Mouse (Mus musculus): ENCODE data around the gene Carmil3.
A peak's percentile ranks its signal among the peaks of the same experiment; 100 is the strongest.

The Carmil3 gene

DNA sequence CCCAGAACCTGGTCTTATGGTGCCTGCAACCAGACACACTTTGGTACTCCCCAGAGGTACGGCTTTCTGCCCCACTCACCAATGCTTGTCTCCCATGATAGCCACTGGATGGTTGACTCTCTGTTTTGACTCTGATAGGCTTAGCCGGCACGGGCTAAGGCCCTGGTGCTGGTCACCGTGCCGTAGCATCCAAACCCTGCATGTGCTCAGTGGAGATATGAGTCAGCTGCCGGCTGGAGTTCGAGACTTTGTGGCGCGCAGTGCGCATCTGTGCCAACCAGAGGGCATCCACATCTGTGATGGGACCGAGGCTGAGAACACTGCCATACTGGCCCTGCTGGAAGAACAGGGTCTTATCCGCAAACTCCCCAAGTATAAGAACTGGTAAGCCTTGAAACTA is 51.8 kb downstream of the Carmil3 start:
- DNase-seq (ENCODE audit: low read depth, low spot score): no peak

DNA sequence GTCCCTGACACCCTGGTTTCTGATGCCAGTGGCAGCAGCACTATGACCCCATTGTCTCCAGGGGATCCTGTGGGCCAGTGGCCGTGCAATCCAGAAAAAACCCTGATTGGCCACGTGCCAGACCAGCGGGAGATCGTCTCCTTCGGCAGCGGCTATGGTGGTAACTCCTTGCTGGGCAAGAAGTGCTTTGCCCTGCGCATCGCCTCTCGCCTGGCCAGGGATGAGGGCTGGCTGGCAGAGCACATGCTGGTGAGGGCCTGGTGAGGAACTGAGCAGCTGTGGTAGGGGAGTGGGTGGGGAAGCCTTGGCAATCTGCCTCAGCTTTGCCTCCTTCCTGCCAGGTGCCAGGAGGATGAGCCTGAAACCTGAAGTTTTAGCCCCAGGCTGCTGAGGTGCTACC is 53.9 kb downstream of the Carmil3 start:
- DNase-seq (ENCODE audit: low read depth, low spot score): no peak

DNA sequence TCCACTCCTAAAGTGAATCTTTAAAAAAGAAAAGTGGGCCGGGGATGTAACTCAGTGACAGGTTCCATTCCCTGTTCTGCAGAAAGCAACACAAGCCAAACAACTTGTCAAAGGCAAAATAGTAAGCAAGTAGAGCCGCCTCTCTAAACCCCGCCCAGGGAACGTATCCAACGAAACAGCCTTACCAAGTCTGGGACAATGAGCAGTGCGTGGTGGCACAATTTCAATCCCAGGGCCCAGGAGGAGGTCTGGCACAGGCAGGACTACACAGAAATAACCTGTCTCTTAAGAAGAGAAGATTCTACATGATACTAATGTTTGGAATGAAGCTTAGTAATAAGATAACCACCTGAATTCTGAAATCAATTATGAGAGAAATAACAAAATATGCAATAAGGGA is 59.7 kb downstream of the Carmil3 start:
- DNase-seq (ENCODE audit: low read depth, low spot score): no peak

DNA sequence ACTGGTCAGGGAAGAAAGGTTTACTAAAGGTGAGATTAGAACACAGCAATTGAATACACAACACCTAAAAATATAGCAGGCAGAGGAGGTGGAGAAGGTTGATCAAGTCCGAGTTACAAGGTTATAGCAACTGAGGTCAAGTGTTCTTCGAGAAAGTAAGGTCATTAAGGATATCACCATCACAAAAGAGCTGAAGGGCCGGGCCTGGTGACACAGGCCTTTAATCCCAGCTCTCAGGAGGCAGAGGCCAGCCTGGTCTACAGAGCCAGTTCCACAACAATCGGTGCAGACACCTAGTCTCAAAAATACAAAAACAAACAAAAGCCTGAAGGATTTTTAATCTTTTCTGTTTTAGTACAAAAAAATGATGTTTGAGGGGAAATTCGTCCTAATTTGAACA is 60.9 kb downstream of the Carmil3 start:
- no peak for DNase-seq (ENCODE audit: low read depth, low spot score)

DNA sequence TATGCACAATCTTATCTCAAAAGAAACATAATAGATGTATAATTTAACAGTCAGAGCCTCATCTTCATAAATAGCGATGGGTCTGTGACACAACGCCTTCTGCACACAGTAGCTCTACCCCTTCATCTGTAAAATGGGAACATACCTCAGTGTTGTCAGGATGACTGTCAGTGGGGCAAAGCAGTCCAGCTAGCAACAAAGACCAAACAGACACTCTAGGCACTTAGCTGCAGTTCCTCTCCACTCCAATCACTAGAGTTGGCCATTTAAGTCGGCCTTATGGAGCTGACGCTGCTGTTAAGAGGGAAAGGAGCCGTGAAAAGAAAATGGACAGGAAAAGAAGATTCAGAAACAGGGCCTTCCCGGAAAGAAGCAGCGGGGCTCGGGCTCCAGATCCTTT is 61.3 kb downstream of the Carmil3 start:
- no peak for DNase-seq (ENCODE audit: low read depth, low spot score)

DNA sequence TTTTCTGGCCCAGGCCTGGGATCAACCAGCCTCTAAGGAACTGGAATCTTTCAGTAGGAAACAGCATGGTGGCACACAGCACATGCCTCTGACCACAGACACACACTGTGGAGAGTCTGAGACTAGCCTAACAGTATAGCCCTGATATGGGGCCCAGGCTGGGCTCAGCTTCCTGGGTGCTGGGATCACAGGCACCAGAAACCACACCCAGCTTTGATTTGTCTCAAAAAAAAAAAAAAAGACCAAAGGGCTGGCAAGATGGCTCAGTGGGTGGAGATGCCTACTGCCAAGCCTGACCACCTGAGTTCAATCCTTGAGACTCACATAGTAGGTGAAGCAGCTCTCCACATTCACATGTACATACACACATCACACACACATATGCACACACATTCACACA is 64.2 kb downstream of the Carmil3 start:
- DNase-seq (ENCODE audit: low read depth, low spot score): no peak

DNA sequence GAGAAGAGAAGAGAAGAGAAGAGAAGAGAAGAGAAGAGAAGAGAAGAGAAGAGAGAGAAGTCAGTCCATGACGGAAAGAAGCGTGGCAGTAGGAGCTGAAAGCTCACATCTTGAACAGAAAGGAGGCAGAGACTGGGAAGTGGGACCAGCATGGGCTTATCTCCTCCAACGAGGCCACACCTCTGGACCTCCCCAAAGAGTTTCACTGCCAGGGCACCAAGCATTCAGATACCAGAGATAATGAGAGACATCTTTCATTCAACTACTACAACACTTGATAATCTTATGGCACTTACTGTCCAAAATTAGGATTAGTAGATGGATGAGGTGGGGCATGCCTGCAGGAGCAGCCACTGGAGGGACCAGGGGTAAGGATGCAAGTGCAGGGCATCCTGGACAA is 65.3 kb downstream of the Carmil3 start:
- DNase-seq (ENCODE audit: low read depth, low spot score): no peak

DNA sequence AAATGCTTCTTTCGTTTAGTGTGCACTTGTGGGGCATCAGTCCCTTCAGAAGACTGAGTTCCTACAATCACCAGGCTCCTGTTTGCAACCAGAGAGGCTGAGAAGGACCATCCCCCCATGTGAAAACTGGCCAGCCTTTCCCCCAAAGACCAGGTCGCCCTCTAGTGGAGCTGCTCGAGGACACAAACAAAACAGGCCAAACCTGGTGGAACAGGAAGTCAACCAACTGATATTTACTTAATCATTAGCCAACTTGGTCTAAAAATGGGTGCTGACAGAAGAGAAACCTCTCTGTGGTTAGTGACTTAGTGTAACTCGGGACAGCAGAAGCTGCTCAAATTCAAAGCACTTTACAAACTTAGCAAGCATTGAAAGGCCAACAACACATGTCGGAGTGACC is 66.6 kb downstream of the Carmil3 start:
- DNase-seq (ENCODE audit: low read depth, low spot score): peak; percentile 88

DNA sequence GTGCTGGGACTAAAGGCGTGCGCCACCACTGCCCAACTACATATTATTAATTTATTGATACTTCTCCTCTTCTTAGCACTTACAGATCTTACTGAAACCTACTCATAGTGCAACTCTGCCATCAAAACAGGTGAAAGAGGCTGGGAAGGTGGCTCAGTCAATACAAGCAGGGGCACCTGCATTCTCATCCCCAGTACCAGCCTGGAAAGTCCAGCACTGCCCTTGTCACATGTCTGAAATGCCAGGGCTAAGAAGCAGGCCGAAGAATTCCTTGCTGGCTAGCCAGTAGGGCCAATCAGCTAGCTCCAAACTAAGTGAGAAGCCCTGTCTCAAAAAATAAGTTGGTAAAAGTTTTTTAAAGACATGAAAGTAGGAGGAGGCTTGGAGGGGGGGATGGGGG is 67.1 kb downstream of the Carmil3 start:
- no peak for DNase-seq (ENCODE audit: low read depth, low spot score)

All from CD4-positive, CD25-positive, alpha-beta regulatory T cell, adult 2 months (primary cell).